Mouse (Mus musculus) embryonic fibroblast, embryonic 13.5 days (primary cell): Measurements from ENCODE around the gene Capn15.

ENCODE experiments used
- CTCF ChIP-seq: IDR thresholded peaks from 2 replicates; pipeline ENCODE4 v1.5.1; 2011; ENCODE audit warnings: mild to moderate bottlenecking, control low read depth, low read length, moderate library complexity, borderline replicate concordance; ENCODE audit not compliant: insufficient read depth
- POLR2A ChIP-seq: IDR thresholded peaks from 2 replicates; pipeline ENCODE4 v1.6.1; 2011; ENCODE audit warnings: low read depth, mild to moderate bottlenecking, control low read depth, low read length, moderate library complexity

DNA sequence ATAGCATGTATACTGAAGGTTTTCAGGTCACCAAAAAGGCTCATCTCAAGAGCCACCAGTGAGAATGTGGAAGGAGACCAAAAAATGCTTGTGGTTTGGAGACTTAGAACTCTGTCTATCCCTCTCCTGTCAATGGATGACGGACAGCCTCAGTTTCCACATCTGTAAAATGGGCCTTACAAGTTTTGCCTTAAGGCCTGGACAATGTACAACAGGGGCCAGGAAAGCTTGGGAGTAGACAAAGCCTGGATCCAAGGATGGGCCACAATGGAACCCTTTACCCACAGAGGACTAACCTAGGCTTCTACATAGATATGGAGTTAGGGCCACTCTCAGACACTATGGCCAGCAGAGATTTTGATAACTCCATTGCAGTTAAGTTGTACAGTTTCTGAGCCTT, 1.5 kb downstream of the Capn15 start:
- TF ChIP-seq CTCF (no peak), POLR2A (no peak)
